Mouse (Mus musculus): ENCODE data around the gene Mmp25. TPM values are rescaled to one million over a fixed set of nuclear protein-coding genes. Genes with fewer than 3 reads are reported as not detected.
"Not testable (repeated sequence)": the region's sequence is repeated elsewhere in the genome, so short reads cannot be mapped to it uniquely, and the experiment has no call there.

The Mmp25 gene
- polyA plus RNA-seq, 1 experiment from 2014 or later, result 0.63 TPM

GRCm38 (mm10) chr17:23601836-23602585, 43.1 kb downstream of the Mmp25 start:
- Histone ChIP-seq H3K4me1 (ENCODE audit: control insufficient read depth, insufficient read depth, low read length) (peaks cover 6% of the 10 kb centered on the region; the same call in 1 of the 2 replicates), H3K27ac (replicated peaks; ENCODE audit: low read depth, low read length) (no peak overlapping the region), H3K4me3 (ENCODE audit: low read depth, low read length) (no peak overlapping the region), H3K36me3 (ENCODE audit: control insufficient read depth, insufficient read depth, low read length) (no peaks in the 10 kb centered on the region), H3K9me3 (ENCODE audit: control insufficient read depth, low read length) (no peaks in the 10 kb centered on the region), H3K27me3 (ENCODE audit: control insufficient read depth, insufficient read depth, low read length) (no peaks in the 10 kb centered on the region), H3K4me2 (ENCODE audit: low read depth, severe bottlenecking) (no peak overlapping the region; the same call in 1 of the 2 replicates), H3K9ac (ENCODE audit: low read length) (no peak overlapping the region)
- ATAC-seq (ENCODE audit: insufficient number of reproducible peaks, low FRiP score, low TSS enrichment, low read depth) (no peak), DNase-seq (ENCODE audit: low spot score) (no peak)
- 45% methylated on average over 10 of the region's 10 CpGs for WGBS

GRCm38 (mm10) chr17:23600641-23601622, 44.1 kb downstream of the Mmp25 start, which contains the start of gene Zscan10:
Gene Zscan10, plus strand, starts transcription at chr17:23600856.
- H3K9ac ChIP-seq (ENCODE audit: low read length), result no peak within 1 kb of the TSS
- H3K4me2 ChIP-seq (ENCODE audit: low read depth, severe bottlenecking), result peak within 1 kb of the TSS; percentile 4
- DNase-seq (ENCODE audit: low spot score) (no peak), ATAC-seq (ENCODE audit: insufficient number of reproducible peaks, low FRiP score, low TSS enrichment, low read depth) (no peak)
- peaks cover 6% of the 10 kb centered on the region; the same call in 1 of the 2 replicates for H3K4me1 ChIP-seq (ENCODE audit: control insufficient read depth, insufficient read depth, low read length)
- 39% methylated on average over 15 of the region's 15 CpGs for WGBS
- 0 out of 2 replicates have a peak within 1 kb of the TSS, but pooled peaks have one; percentile 8 for H3K27ac ChIP-seq (replicated peaks; ENCODE audit: low read depth, low read length)
- peak within 1 kb of the TSS; percentile 40; the same call in 1 of the 2 replicates for H3K4me3 ChIP-seq (ENCODE audit: low read depth, low read length)
- no peaks in the 10 kb centered on the region for H3K36me3 ChIP-seq (ENCODE audit: control insufficient read depth, insufficient read depth, low read length)
- H3K9me3 ChIP-seq (ENCODE audit: control insufficient read depth, low read length), result no peaks in the 10 kb centered on the region
- no peaks in the 10 kb centered on the region for H3K27me3 ChIP-seq (ENCODE audit: control insufficient read depth, insufficient read depth, low read length)

GRCm38 (mm10) chr17:23599605-23600063, 45.4 kb downstream of the Mmp25 start:
- H3K27me3 ChIP-seq (ENCODE audit: control insufficient read depth, insufficient read depth, low read length), result no peaks in the 10 kb centered on the region

DNA sequence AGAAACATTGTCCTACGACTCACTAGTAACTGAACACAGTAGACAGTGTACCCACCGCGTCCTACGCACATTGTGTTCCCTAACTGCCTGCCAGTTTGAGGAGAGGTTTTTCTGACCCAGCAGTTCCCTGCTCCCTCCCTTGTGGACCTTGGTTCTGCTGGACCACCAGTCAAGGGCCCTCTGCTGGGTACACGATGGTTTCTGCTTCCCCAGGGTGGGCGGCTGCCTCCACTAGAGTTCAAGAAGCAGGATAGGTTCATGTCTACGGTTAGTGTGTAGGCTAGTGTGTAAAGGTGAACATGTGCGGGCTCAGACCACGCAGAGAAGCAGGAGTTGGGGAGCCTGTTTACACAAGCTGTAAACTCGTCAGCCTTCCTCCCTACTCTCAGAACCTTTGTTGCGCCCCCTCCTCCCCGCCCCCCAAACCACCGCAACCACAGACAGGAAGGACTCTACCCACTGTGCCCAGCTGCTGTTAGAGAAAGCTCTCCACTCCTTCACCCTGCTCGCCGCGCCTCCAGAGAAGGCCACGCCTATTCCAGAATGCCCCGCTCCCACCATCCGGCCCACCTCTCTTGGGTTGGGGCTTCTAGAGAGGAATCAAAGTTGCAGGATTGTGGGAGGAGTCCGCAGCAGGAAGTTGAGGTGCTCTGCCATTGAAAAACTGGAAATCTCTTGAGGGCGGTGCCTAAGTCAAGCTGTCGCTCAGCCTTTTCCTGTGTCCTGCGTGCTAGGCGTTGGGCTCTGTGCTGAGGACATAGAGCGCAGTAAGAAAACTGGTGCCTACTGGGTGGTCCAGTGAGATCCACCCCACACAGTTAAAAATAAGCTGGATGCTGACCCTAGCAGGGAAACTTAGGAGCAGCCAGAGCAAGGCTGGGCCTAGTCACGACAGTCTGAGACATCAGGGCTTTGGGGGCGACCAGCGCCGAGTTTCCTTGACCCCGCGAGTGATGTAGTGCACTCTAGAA, 46.2 kb downstream of the Mmp25 start, which contains the start of gene Zfp13:
Gene Zfp13, minus strand, starts transcription at position 906 of the 971 bp plus-strand sequence.
- H3K4me1 ChIP-seq (ENCODE audit: control insufficient read depth, insufficient read depth, low read length), result peaks cover 6% of the 10 kb centered on the region; the same call in 1 of the 2 replicates
- ATAC-seq (ENCODE audit: insufficient number of reproducible peaks, low FRiP score, low TSS enrichment, low read depth), result peak; percentile 96
- no peaks in the 10 kb centered on the region for H3K9me3 ChIP-seq (ENCODE audit: control insufficient read depth, low read length)
- DNase-seq (ENCODE audit: low spot score), result peak; percentile 92
- H3K27me3 ChIP-seq (ENCODE audit: control insufficient read depth, insufficient read depth, low read length), result no peaks in the 10 kb centered on the region
- H3K4me2 ChIP-seq (ENCODE audit: low read depth, severe bottlenecking), result peak within 1 kb of the TSS; percentile 71
- peak within 1 kb of the TSS; percentile 40 for H3K4me3 ChIP-seq (ENCODE audit: low read depth, low read length)
- peak within 1 kb of the TSS; percentile 76 for H3K27ac ChIP-seq (replicated peaks; ENCODE audit: low read depth, low read length)
- no peaks in the 10 kb centered on the region for H3K36me3 ChIP-seq (ENCODE audit: control insufficient read depth, insufficient read depth, low read length)
- WGBS, result 9% methylated on average over 31 of the region's 31 CpGs
- peak within 1 kb of the TSS; percentile 56 for H3K9ac ChIP-seq (ENCODE audit: low read length)

More at GRCm38 (mm10) chr17:23599605-23600063, 45.4 kb downstream of the Mmp25 start:
- H3K4me3 ChIP-seq (ENCODE audit: low read depth, low read length), result peak overlapping the region; percentile 40; the same call in 1 of the 2 replicates
- ATAC-seq (ENCODE audit: insufficient number of reproducible peaks, low FRiP score, low TSS enrichment, low read depth) (no peak), DNase-seq (ENCODE audit: low spot score) (no peak)
- H3K9me3 ChIP-seq (ENCODE audit: control insufficient read depth, low read length), result no peaks in the 10 kb centered on the region
- no peak overlapping the region for H3K9ac ChIP-seq (ENCODE audit: low read length)
- H3K4me1 ChIP-seq (ENCODE audit: control insufficient read depth, insufficient read depth, low read length), result peaks cover 6% of the 10 kb centered on the region; the same call in 1 of the 2 replicates
- peak overlapping the region; percentile 71 for H3K4me2 ChIP-seq (ENCODE audit: low read depth, severe bottlenecking)
- H3K27ac ChIP-seq (replicated peaks; ENCODE audit: low read depth, low read length), result peak overlapping the region; percentile 76
- no peaks in the 10 kb centered on the region for H3K36me3 ChIP-seq (ENCODE audit: control insufficient read depth, insufficient read depth, low read length)
- WGBS, result 48% methylated on average over 7 of the region's 7 CpGs

GRCm38 (mm10) chr17:23595139-23595538, 49.9 kb downstream of the Mmp25 start:
- H3K9me3 ChIP-seq (ENCODE audit: control insufficient read depth, low read length); H3K4me2 ChIP-seq (ENCODE audit: low read depth, severe bottlenecking); H3K27ac ChIP-seq (replicated peaks; ENCODE audit: low read depth, low read length); DNase-seq (ENCODE audit: low spot score); H3K9ac ChIP-seq (ENCODE audit: low read length); ATAC-seq (ENCODE audit: insufficient number of reproducible peaks, low FRiP score, low TSS enrichment, low read depth); H3K36me3 ChIP-seq (ENCODE audit: control insufficient read depth, insufficient read depth, low read length); H3K4me1 ChIP-seq (ENCODE audit: control insufficient read depth, insufficient read depth, low read length); H3K27me3 ChIP-seq (ENCODE audit: control insufficient read depth, insufficient read depth, low read length); H3K4me3 ChIP-seq (ENCODE audit: low read depth, low read length): not testable (repeated sequence)
- WGBS, result 84% methylated on average over 4 of the region's 4 CpGs

DNA sequence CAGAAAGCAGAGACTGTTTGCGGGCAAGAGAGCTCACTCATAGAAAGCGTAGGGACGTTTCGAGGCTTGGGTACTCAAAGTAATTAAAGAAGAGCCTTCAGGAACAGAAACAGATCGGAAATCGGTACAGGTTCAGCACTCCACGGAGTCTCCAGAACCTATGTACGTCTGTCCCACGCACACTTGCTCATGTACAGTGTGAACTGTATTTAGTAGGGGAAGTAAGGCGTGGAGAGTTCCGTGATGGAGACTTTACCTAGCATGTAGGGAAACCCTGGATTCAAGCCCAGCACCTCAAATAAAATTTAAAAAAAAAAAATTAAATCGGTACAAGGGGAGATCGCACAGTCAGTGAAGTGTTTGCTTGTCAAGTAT, 52.2 kb downstream of the Mmp25 start:
- ATAC-seq (ENCODE audit: insufficient number of reproducible peaks, low FRiP score, low TSS enrichment, low read depth), result peak; percentile 61
- Histone ChIP-seq H3K27ac (replicated peaks; ENCODE audit: low read depth, low read length) (0 out of 2 replicates have a peak overlapping the region, but pooled peaks have one; percentile 30), H3K4me3 (ENCODE audit: low read depth, low read length) (peak overlapping the region; percentile 40), H3K4me1 (ENCODE audit: control insufficient read depth, insufficient read depth, low read length) (no peaks in the 10 kb centered on the region), H3K36me3 (ENCODE audit: control insufficient read depth, insufficient read depth, low read length) (no peaks in the 10 kb centered on the region), H3K4me2 (ENCODE audit: low read depth, severe bottlenecking) (peak overlapping the region; percentile 69), H3K27me3 (ENCODE audit: control insufficient read depth, insufficient read depth, low read length) (no peaks in the 10 kb centered on the region), H3K9ac (ENCODE audit: low read length) (peak overlapping the region; percentile 84), H3K9me3 (ENCODE audit: control insufficient read depth, low read length) (no peaks in the 10 kb centered on the region)
- WGBS, result 12% methylated on average over 13 of the region's 13 CpGs
- no peak for DNase-seq (ENCODE audit: low spot score)

GRCm38 (mm10) chr17:23592208-23592925, 52.7 kb downstream of the Mmp25 start:
- ATAC-seq (ENCODE audit: insufficient number of reproducible peaks, low FRiP score, low TSS enrichment, low read depth) (peak; percentile 99), DNase-seq (ENCODE audit: low spot score) (peak; percentile 99)
- Histone ChIP-seq H3K4me3 (ENCODE audit: low read depth, low read length) (peak overlapping the region; percentile 40), H3K27me3 (ENCODE audit: control insufficient read depth, insufficient read depth, low read length) (no peaks in the 10 kb centered on the region), H3K27ac (replicated peaks; ENCODE audit: low read depth, low read length) (0 out of 2 replicates have a peak overlapping the region, but pooled peaks have one; percentile 30), H3K4me2 (ENCODE audit: low read depth, severe bottlenecking) (peak overlapping the region; percentile 69), H3K36me3 (ENCODE audit: control insufficient read depth, insufficient read depth, low read length) (no peaks in the 10 kb centered on the region), H3K9me3 (ENCODE audit: control insufficient read depth, low read length) (no peaks in the 10 kb centered on the region), H3K9ac (ENCODE audit: low read length) (peak overlapping the region; percentile 84), H3K4me1 (ENCODE audit: control insufficient read depth, insufficient read depth, low read length) (no peaks in the 10 kb centered on the region)
- 8% methylated on average over 34 of the region's 34 CpGs for WGBS
